Mouse (Mus musculus) liver, adult 2 months (tissue): Measurements from ENCODE around the gene T2.
"Not testable (repeated sequence)": the region's sequence is repeated elsewhere in the genome, so short reads cannot be mapped to it uniquely, and the experiment has no call there.

Source experiments
- CTCF ChIP-seq: fragments of 200-500 bp; IDR thresholded peaks from 2 replicates; pipeline ENCODE4 v1.5.1; 2011; ENCODE audit warnings: low read depth, low read length, control low read depth
- POLR2A ChIP-seq: fragments of 200-500 bp; IDR thresholded peaks from 2 replicates; pipeline ENCODE4 v1.6.1; 2011; ENCODE audit warnings: low read length, control low read depth; ENCODE audit not compliant: insufficient read depth; ENCODE audit errors: extremely low read depth

DNA sequence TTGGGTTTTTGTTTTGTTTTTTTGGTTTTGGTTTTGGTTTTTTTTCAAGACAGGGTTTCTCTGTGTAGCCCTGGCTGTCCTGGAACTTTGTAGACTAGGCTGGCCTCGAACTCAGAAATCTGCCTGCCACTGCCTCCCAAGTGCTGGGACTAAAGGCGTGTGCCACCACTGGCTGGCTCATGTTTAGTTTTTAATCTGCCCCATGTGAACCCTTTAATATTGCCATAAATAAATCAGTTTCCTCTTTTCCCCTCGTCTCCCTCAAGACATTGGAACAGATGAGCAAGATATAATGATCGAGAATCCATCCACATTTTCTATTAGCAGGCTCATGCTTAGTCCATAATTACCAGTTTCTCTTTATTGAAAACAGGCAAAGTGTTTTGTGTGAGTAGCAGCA is 52.2 kb downstream of the T2 start:
- TF ChIP-seq CTCF, POLR2A: not testable (repeated sequence)
